Mouse (Mus musculus) frontal cortex, postnatal 36 days (tissue): ENCODE measurements around the gene Anapc7.
A peak's percentile ranks its signal among the peaks of the same experiment; 100 is the strongest.

ENCODE experiments used
- DNase-seq, 2 experiments: peaks; one replicate each; pipeline ENCODE4 v3.0.0; 2022; ENCODE audit warnings: low spot score in 2 of 2

Anapc7 gene

GRCm38 (mm10) chr5:122421271-122422068 is at the start of gene Anapc7:
Gene Anapc7 (plus strand): TSS chr5:122421693.
- DNase-seq, result no peak

- DNase-seq, result peak; percentile 100
Observed at GRCm38 (mm10) chr5:122372192-122372769, 49.2 kb upstream of the Anapc7 start, which contains the start of gene Fam216a. Gene Fam216a (minus strand): TSS chr5:122372364.

DNA sequence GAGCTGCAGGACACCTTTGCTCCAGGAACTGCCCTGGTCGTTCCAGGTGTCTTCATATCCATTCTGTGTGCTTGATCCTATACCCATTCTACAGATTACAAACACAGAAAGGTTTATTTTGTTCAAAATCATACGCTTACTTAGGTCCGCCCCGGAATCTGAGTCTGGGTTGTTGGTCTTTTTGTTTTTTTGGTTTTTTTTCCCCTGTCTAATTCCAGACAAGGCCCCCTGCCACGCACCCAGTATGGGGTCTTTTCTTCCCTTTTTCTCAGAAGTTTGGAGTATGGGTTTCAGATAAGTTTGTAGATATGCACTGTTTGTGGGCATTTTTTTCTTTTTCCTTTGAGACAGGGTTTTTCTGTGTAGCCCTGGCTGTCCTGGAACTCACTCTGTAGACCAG is 48.6 kb upstream of the Anapc7 start:
- no peak for DNase-seq

GRCm38 (mm10) chr5:122377101-122377833 is 44.2 kb upstream of the Anapc7 start:
- DNase-seq, result no peak

- no peak for DNase-seq
Observed at GRCm38 (mm10) chr5:122378171-122378570, 43.3 kb upstream of the Anapc7 start.

- DNase-seq, result peak; percentile 80 to 85
Observed at GRCm38 (mm10) chr5:122379374-122380155, 41.9 kb upstream of the Anapc7 start.

DNA sequence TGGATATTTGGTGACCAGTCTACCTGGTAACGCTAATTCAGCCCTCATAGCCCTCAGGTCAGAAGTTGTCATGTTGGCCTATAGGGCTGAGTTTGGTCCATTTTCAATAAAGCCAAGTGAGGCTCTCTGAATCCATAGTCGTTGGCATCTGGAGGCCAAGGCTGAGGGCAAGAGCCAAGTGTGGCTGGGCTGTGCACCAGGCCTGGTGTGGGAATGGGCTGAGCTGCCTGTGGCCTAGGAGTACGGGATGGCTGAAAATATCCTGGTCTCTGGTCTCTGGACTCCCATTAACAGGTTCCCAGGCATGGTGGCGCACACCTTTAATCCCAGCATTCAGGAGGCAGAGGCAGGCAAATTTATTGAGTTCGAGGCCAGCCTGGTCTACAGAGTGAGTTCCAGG is 31.5 kb upstream of the Anapc7 start:
- no peak for DNase-seq

DNA sequence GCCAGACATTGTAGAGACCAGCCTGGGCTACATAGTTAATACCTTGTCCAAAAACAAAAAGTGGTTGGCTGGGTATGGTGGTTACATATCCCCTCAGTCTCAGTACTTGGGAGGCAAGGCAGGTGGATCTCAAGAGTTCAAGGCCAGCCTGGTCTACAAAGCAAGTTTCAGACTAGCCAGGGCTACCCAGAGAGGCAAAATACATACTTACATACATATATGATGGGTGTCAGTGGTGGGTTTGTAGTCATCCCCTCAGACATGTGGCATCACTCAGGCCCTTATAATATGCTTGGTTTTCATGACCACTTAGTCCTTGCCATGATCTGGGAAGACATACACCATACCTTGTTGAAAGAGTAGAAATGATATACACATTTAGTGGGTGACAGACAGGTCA is 30.8 kb upstream of the Anapc7 start:
- no peak for DNase-seq

DNA sequence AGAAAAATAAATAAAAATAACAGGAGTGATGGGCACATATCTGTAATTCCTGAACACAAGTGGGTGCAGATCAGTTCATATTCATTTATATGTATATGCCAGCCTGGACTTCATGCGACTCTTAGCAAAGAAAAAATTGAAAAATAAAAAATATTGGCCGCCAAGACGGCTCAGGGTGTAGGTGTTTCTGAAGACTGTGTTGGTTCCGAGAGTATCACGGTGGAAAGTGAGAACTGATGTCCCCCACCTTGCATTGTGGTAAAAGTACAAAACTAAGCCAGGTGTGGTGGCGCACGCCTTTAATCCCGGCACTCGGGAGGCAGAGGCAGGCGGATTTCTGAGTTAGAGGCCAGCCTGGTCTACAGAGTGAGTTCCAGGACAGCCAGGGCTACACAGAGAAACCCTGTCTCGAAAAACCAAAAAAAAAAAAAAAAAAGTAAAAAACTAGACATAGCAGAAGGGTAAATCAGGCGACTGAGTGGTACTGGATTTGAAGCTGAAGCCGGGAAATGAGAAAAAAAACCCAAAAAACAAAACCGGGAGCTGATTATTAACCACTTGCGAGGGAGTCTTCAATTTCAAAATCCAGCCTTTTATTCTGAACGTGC is 30.2 kb upstream of the Anapc7 start:
- DNase-seq, result no peak

GRCm38 (mm10) chr5:122391786-122392180 is 29.7 kb upstream of the Anapc7 start, which contains the start of gene Arpc3:
Gene Arpc3 (plus strand): TSS chr5:122391878.
- peak; percentile 90 to 93 for DNase-seq

- DNase-seq, result peak; percentile 35 to 41
Observed at GRCm38 (mm10) chr5:122392227-122393004, 29.1 kb upstream of the Anapc7 start.

- DNase-seq, result peak; percentile 62 to 73
Observed at GRCm38 (mm10) chr5:122393887-122394286, 27.6 kb upstream of the Anapc7 start.

GRCm38 (mm10) chr5:122396791-122397190 is 24.7 kb upstream of the Anapc7 start:
- no peak for DNase-seq

GRCm38 (mm10) chr5:122397495-122397894 is 24.0 kb upstream of the Anapc7 start:
- no peak for DNase-seq

DNA sequence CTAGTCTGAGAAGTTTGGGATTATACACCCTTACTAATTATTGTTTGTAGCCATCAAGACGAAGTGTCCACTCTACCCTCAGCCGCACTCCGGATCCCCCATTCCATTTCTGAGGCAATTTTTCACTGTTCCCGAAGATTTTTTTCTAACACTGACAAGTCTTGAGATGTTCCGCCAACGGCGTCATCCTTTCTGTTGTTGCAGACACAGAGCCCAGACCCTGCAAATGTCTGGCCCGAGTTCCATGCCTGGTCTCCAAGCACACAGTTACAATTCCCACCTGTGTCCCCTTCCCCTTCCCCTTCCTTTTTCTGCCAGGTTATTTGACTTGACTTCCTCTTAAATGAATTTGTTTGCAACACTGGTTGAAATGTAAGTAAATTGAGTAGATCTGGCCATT is 21.6 kb upstream of the Anapc7 start:
- DNase-seq, result no peak

GRCm38 (mm10) chr5:122400628-122401302 is 20.7 kb upstream of the Anapc7 start:
- DNase-seq, result peak; percentile 40 to 55

GRCm38 (mm10) chr5:122401303-122401640 is 20.2 kb upstream of the Anapc7 start:
- DNase-seq, result peak; percentile 78 to 80

DNA sequence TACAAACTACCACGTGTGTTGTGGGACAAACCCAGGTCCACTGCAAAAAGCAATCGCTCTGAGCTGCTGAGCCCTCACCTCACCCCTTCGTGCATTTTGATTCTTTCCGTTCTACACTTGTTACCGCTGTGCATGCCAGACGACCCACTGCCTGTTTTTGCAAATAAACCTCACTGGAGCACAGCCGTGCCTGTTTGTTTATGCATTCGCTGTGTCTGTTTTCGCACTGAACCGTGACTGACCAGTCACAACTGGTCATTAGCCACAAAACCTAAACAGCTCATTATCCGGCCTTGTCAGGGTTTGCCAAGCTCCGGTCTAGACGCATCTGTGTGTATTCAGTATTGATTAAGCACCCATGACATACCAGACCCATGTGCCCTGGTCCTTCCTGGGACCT is 19.3 kb upstream of the Anapc7 start:
- DNase-seq, result no peak

GRCm38 (mm10) chr5:122402772-122403171 is 18.7 kb upstream of the Anapc7 start:
- DNase-seq, result peak; percentile 38 to 80

GRCm38 (mm10) chr5:122403362-122403761 is 18.1 kb upstream of the Anapc7 start:
- DNase-seq, result no peak
